In the genomic region with DNA sequence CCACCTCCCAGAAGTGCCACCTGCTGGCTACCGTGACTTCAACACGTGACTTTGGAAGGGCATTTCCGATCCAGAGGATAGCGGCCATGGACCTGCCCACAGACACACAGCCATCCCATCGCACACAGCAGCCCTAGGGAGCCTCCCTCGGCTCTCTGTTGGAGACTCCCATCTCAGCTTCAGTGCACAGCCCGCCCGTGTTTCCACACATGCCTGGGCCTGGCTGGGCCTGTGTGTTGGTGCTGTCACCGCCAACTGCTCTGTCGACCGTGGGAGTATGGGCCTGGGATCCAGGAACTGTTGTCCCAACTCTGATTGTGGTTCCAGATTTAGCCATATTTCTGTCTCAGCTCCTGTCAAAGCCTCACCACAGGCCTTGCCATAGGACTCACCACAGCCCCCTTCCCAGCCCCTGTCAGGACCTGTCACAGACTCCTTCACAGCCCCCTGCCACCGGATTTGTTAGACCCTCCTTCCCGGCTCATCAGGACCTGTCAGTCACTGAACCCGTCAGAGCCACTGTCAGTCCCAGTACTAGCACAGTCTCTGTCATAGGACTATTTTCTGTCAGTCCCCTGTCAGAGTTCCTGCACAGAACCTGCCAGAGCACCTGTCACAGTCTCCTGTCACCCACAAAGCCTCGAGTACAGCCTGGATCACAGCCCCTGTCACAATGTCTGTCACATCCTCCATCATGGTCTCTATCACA, we compare ENCODE assay signal across 10 mouse cellular contexts. TPM values are rescaled to one million over a fixed set of nuclear protein-coding genes. Genes with fewer than 3 reads are reported as not detected.
DNase-seq lines count a peak whose midpoint lies in the region; ATAC-seq lines count a peak whose summit lies in the region.
"Had no signal": no experiment of that assay in that cellular context is flagged by ENCODE, and none has a peak within 500 bp of the region (broad histone marks: within the 10 kb centered on the region; RNA-seq: fewer than 3 reads in every experiment).

No protein-coding gene starts in this region.

- H3K4me3 ChIP-seq in heart, embryonic 13.5 days: no peak overlapping the region
- H3K4me3 ChIP-seq: lung, embryonic 15.5 days had no signal

- peaks cover 51% of the 10 kb centered on the region for H3K27me3 ChIP-seq in heart, embryonic 13.5 days (replicated peaks)

- H3K27ac ChIP-seq in heart, embryonic 13.5 days (replicated peaks): peak overlapping the region; percentile 33
- H3K27ac ChIP-seq: lung, embryonic 15.5 days had no signal

- H3K36me3 ChIP-seq in heart, embryonic 13.5 days: no peaks in the 10 kb centered on the region
- H3K36me3 ChIP-seq: lung, embryonic 15.5 days had no signal

- WGBS in heart, embryonic 13.5 days: 21% methylated on average over 15 of the region's 15 CpGs

- intact Hi-C loops in heart, postnatal 14 days (cut with DNase I): no loop called here

- no peak for DNase-seq in heart, postnatal 14 days
- peak; percentile 79 for DNase-seq in right cerebral cortex, adult 18-20 months
- no peak for DNase-seq in right cerebral cortex, postnatal 4 days
- peak; percentile 68 to 72 for DNase-seq in left cerebral cortex, adult 18-20 months (ENCODE audit: low spot score in 2 of 2)
- no peak for DNase-seq in thymus, adult 18-20 months
- no peak for DNase-seq in lung, postnatal 10 days
- DNase-seq in spleen, postnatal 14 days (ENCODE audit: low spot score in 2 of 2): no peak
- DNase-seq: cerebellum, postnatal 36 days had no signal

- no peak for ATAC-seq in heart, embryonic 13.5 days (ENCODE audit: extremely low read depth, insufficient number of reproducible peaks, low FRiP score, low TSS enrichment)

- H3K4me1 ChIP-seq in heart, embryonic 13.5 days: peaks cover 76% of the 10 kb centered on the region

- no peak overlapping the region for H3K4me2 ChIP-seq in heart, embryonic 13.5 days
- H3K4me2 ChIP-seq: lung, embryonic 15.5 days had no signal

- H3K9ac ChIP-seq in heart, embryonic 13.5 days: 0 out of 2 replicates have a peak overlapping the region, but pooled peaks have one; percentile 26
- H3K9ac ChIP-seq: lung, embryonic 15.5 days had no signal

- no peaks in the 10 kb centered on the region for H3K9me3 ChIP-seq in heart, embryonic 13.5 days
- H3K9me3 ChIP-seq: lung, embryonic 15.5 days had no signal

RNA-seq across cellular contexts. Expression of gene Hcn4, which starts 7.5 kb away (rescaled TPM):
- 1.3 and 1.8 TPM in 2 replicates for polyA plus RNA-seq in heart, embryonic 13.5 days (2015; fragmentation: Nextera tagmentation; extraction: Ambion mirVana)
- total RNA-seq in heart, postnatal 14 days (2021): 1 to 10 TPM; 4.6 to 6.9 TPM
- 1 to 10 TPM; 5.2 to 6.3 TPM for total RNA-seq in left cerebral cortex, adult 18-20 months (2021)

Comparison
In these comparisons a context has a peak if more than half of its experiments do, and no peak if none do; other contexts are left out.
1. DNase-seq: peak in right cerebral cortex, adult 18-20 months (single experiment) and left cerebral cortex, adult 18-20 months (2 of 2); none in heart, postnatal 14 days (0 of 2), right cerebral cortex, postnatal 4 days (single experiment), thymus, adult 18-20 months (0 of 2), lung, postnatal 10 days (single experiment) and spleen, postnatal 14 days (0 of 2).